Mouse (Mus musculus) ZHBTc4 (cell line): ENCODE measurements around the gene Nxpe4.

Experiments
- DNase-seq: peaks from one replicate; pipeline ENCODE4 v3.0.0-alpha.2; 2011; ENCODE audit warnings: low read depth, low spot score

Gene Nxpe4

DNA sequence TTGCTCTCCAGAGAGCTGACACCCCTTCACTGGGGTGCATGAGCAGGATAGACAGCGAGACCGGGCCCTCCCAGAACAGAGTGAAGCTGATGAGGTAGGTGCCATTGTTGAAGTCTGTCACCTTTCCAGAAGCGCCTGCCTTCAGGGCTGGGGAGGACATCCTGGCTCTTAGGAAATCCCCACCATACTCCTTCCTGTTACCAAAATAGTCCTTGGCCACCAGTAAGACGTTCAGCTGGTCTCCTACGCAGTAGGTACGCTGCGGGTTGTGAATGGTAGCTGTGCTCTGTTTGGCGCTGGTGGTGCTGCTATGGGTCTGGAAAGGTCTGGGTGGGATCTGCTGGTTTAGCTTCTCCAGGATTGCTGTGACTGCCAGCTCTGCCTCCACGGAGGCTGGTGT is 164.5 kb downstream of the Nxpe4 start:
- DNase-seq = no peak

- no peak for DNase-seq
These were observed 167.8 kb downstream of the Nxpe4 start for GRCm38 (mm10) chr9:48329597-48329996.

GRCm38 (mm10) chr9:48338783-48339455 is 177.1 kb downstream of the Nxpe4 start:
- no peak for DNase-seq

GRCm38 (mm10) chr9:48339563-48339962 is 177.7 kb downstream of the Nxpe4 start:
- no peak for DNase-seq

- no peak for DNase-seq
These were observed 179.0 kb downstream of the Nxpe4 start for GRCm38 (mm10) chr9:48340708-48341380.

- no peak for DNase-seq
These were observed 183.6 kb downstream of the Nxpe4 start for GRCm38 (mm10) chr9:48345456-48345855.

GRCm38 (mm10) chr9:48345866-48346265 is 184.0 kb downstream of the Nxpe4 start:
- no peak for DNase-seq

DNA sequence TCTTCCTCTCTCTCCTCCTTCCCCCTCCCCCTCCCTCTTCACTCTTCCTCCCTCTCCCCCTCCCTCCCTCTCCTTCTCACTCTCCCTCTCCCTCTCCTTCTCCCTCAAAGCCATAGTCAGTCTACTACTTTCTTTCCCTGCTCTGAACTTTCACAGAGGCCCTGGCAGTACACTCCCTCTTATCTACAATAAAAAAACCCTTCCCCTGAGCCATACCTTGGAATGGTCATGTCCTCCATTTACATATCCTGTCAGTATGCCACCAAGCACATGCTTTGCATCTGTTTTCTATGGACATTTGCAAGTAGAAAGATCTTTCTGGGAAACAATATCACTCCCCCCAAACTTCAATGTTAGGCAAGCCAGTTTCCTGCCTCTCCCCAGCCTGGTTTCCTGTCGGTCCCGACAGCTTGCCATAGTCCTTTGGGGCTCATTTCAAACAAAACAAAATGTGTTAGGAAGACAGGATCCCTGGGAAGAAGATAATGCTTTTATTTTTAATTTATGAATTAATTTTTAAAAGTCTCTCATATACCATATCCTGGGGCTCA is 191.4 kb downstream of the Nxpe4 start, which contains the start of gene Nxpe2:
Gene Nxpe2 (minus strand): TSS at position 307 of the 551 bp plus-strand sequence.
- DNase-seq = no peak

- no peak for DNase-seq
These were observed 192.3 kb downstream of the Nxpe4 start for GRCm38 (mm10) chr9:48354122-48354521.

DNA sequence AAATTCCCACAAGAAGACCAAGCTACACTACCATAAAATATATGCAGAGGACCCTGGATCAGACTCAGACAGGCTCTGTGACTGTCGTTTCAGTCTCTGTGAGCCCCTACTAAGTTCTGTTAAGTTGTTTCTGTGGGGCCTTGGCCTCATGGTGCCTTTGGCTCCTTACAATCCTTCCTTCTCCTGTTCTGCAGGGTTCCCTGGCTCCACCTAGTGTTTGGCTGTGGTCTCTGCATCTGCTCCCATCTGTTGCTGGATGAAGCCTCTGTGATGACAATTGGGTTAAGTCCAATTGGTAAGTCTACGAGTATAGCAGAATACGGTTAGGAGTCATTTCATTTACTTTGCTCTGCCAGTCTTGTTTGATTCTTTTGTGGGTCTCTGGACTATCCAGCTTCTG is 193.0 kb downstream of the Nxpe4 start:
- peak; percentile 79 for DNase-seq

DNA sequence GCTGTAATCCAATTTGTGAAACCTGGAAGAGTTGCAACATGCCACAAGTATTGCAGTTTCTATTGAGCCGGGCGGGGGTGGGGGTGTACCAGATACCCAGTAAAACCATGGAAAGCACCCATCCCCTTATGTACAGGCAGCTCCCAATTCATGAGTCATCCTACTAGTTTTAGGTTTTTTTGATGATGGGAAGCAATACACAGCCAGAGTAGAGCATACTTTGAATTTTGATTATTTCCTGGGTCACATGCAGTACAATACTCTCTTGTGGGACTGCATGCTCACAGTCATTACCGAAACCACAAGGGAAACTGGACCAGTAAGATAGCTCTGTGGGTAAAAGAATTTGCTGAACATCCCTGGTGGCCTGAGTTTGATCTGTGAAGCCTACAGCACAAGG is 195.3 kb downstream of the Nxpe4 start:
- DNase-seq = no peak

DNA sequence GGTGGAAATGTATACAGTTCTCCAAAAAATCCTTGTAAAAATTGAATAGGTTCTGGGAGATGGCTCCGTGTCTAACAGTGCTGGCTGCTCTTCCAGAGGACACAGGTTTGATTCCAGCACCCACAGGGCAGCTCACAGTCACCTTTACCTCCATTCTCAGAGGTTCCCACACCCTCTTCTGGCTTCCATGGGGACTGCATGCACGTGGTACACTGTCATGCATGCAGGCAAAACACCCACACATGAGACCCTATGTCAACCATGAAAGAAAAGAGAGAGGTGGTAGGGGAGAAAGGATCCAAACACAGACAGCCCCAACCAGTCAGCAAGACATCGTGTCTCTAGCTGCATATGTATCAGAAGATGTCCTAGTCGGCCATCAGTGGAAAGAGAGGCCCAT is 199.0 kb downstream of the Nxpe4 start:
- peak; percentile 17 for DNase-seq

DNA sequence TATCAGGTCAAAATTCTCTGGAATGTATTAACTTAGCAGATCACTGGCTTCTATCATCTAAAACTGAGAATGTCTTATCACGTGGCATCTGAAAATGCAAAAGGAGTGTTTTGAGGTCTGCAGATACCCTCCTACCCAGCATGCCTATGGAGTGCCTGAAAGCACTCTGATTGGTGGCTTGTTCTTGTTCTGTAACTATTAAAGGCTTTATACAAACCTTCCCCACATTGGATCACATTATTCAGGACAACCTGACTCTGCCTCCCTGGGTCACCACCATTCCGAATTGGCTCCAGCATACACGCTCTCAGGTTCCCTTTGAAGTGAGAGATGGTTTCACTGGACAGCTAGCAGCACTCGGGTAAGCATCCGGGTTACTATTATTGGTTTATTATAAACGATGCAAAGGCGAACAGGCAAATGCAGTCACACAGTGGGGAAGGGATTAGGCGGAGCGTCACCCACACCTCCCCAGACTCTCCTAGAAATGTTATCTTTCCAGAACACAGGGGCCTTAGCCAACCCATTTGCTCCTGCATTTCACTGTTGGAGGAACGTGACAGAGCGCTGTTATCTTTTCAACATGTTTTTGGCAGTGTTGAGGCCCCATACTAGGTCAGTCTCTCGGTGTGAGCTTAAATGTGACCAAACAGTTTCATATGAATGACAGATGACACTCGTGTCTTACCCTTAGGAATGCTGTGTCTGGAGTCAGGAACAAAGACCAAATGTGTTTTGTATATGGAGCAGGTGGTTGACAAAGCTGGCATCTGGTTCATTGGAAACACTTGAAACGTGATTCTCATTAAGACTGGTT is 200.2 kb downstream of the Nxpe4 start:
- DNase-seq = no peak

- DNase-seq = no peak
These were observed 200.9 kb downstream of the Nxpe4 start for GRCm38 (mm10) chr9:48362743-48363142.

GRCm38 (mm10) chr9:48373232-48373878 is 211.5 kb downstream of the Nxpe4 start:
- no peak for DNase-seq

DNA sequence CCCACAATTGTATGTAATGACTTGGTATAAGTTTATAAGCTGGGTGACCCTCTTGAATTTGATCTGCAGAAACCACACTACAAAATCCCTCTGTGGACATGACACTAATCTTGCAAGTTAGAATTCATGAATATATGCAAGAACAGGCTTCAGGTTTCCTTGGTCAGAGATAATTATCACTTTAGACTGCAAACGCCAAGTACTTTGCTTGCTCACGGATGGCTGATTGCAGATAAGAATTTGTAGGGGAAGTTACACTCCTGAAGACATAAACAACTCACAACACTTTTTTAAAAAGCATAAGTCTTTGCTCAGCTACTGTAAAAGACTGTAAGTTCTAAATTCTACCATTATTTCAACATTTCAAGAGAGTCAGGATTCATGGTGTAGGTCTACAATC is 212.5 kb downstream of the Nxpe4 start:
- DNase-seq = no peak

DNA sequence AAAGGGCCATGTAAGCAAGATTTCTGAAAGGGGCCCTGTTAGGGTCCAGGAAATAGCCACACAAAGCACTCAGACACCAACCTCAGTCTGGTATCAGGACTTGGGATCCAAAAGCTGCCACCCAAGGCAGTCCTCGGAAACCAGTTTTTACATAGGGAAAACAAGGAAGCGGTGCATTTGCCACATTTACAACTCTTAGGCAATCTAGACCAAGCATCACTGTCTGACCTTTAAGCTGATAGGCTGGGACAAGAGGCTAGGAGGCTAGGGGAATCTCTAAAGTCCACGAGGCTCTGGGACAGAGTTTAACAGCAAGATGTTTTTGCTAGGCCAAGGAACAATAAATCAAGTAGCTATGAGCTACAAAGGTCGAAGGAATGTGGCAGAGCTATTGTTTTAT is 226.6 kb downstream of the Nxpe4 start:
- DNase-seq = peak; percentile 9

DNA sequence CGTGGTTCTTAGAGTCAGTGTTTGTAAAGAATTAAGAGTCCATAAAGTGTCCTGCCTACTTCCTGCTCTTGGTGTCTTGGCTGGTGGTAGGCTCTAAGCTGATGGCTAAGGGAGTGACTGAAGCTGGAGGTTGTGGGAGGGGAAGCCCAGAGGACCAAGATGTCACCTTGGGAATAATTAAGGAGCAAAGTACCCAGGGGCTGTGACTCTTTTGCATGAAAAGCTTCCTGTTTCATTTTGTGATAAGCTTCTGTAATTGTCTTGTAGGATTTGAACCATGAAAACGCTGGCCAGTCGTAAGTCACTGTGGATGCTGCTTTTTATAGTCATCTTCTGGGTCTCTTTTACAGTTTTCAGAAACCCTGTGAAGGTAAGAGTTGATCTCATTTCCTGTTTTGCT is 228.2 kb downstream of the Nxpe4 start:
- DNase-seq = no peak

- DNase-seq = no peak
These were observed 241.9 kb downstream of the Nxpe4 start for GRCm38 (mm10) chr9:48403590-48404209.

- DNase-seq = no peak
These were observed 242.9 kb downstream of the Nxpe4 start for GRCm38 (mm10) chr9:48404687-48405086.
